Mouse (Mus musculus) skeletal muscle tissue, adult 2 months (tissue): ENCODE data around the gene Atp2a1.

ENCODE experiments used
- DNase-seq: peaks from one replicate; pipeline ENCODE4 v3.0.0-alpha.2; 2012; ENCODE audit warnings: low read depth, low spot score

The Atp2a1 gene

DNA sequence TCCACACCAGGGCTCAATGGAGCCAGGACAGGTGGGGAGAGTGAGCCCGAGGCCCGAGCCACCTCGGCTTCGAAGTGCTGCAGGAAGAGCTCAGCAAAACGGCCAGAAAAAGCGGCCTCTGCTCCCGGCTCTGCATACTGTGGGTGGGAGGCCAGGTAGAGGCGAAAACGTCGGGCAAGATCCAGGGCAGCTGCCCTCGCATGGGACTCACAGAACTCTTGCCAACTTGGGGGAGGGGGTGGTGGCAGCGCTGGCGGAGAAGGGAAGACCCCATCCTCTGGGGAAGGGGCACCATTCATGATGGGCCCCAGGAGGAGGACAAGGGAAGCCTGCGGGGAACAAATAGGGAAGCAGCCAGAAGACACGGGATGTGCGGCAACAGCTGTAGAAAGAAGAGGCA, 9.8 kb upstream of the Atp2a1 start:
- DNase-seq: no peak

DNA sequence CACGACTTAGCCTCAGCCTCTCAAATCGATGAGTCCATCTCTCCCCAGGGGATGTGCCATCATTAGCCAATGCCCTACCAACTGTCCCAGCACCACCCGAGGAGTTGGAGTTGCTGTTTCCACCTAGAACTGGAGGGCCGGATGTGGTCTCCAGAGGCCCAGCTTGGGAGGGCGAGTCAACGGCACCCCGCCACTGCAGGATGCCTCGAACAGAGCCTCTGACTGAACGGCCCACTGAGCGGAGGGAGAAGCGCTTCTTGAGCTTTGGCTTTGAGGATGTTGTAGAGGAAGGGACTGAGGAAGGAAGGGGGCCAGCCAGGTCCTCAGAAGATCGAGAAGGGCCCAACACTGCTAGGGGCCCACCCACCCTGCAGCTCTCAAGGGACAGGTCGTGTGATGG, 9.4 kb upstream of the Atp2a1 start:
- DNase-seq: no peak

DNA sequence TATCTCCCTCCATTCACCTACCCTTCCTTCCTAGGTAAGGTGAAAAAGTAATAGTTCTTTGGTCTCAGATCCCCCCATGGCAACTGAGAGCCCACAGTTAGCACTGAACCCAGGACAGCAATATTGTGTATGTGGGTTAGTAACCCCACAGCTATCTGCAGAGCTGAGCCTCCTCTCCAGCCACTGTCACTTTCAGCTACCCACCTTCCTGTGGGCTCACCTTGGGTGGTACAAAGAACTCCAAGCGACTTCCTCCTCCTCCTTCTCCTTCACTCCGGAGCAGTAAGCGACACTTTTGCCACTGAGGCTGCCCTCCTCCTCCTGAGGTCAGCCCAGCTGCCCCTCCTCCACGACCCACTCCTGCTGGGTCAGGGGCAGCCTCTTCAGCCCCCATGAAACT, 8.9 kb upstream of the Atp2a1 start:
- DNase-seq: no peak

DNA sequence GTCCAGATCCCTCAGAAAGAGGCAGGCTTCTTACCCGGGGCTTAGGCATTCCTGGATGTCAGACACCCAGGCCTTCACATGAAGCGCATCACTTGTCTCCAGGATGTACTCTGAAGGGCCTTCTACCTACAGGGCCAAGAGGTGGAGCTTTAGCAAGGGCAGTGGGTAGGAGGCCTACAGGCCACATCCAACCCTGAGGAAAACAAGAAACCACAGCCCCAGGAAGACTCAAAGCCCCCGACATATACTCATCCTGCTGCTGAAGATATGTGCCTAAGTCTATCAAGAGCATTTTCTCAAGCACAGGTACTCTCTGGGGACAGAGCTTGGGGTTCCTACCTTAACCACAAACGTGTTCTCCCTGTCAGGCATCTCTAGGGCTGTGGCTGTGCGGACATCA, 8.5 kb upstream of the Atp2a1 start:
- DNase-seq: no peak

DNA sequence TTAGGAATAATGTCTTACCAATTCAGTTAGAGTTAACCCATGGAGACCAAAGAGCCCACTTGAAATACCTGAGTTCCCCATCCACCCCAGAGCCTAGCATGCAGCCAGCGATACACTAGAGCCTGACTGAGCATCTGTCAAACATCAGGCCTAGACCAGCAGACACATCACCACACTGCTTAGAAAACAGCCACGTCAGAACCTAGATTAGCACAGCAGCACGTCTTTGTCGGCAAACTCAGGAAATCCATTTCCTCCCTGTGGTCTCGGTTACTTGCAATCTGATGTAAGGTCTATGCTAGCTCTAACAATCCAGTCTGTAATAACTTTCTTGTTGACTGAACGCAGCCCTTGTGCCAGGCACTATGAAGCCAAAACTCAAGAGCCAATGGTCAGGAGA, 7.2 kb upstream of the Atp2a1 start:
- DNase-seq: no peak

DNA sequence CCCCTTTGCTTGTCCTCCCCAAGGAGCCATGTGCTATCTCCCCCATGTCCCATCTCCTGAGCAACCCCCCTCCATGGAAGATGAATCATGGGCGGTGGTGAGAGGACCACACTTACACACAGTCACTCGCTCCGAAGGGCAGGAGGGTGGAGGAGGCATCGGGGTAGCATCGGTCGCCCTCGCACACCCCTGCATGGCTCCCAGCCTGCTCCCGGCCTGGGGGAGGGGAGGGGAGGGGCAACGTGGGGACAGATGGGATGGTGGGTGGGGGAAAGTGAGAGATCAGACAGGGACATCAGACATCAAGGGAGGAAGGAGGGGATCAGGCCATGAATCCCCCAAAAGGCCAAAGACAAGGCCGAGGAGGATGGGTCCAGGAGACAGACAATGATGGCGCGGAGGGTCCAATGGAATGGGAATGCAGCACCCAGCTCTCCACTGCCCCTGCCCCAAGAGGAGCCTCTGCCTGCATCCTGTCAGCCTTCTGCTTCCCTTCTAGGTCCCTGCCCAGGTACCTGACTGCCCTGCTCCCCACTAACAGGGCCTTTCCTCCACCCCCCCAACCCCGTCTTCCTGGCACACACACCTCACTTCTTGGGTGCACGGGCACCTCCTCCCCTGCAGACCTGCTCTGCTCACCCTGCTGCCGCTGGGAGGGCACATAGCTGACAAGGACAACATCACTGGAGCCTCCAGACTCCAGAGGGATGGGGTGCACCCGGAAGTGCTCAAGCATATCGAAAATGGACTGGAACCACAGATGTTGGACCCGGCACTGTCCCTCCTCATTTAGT, 5.1 kb upstream of the Atp2a1 start:
- no peak for DNase-seq

DNA sequence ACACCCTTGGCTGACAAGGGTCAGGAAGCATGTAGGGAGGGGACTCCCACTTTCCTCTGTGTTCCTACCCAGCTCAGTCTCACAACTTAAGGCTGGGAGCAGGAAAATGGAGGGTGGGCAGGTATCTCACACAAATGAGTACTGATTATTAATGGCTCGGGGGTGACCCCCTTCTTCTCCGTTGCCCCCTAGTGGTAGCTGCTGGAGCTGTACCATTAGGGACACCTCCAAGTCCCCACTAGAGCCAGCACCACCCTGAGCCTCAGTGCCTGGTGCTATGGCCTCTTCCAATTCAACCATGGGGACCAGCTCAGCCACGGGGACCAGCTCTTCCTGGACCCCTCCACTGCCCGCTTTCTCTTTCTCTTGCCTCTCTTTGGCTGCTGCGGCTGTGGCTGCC, 4.4 kb upstream of the Atp2a1 start:
- DNase-seq: peak; percentile 38

DNA sequence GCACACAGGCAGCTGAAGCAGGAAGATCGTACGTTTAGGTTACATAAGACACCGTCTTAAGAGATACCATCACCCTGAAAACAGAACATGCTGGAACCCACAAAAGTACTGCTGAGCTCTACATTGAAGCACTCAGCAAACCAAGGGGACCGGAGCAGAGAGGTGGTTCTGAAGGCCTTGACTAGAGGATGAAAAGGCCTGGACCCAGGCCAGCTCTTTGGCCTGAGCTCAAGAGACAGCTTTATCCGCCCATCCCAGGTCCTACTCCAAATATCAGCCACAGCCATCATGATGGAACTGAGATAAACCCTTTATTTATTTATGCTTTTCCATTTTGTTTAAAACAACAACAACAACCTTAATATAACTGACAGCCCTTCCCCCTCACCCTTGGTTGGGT, 3.8 kb upstream of the Atp2a1 start:
- peak; percentile 47 for DNase-seq

DNA sequence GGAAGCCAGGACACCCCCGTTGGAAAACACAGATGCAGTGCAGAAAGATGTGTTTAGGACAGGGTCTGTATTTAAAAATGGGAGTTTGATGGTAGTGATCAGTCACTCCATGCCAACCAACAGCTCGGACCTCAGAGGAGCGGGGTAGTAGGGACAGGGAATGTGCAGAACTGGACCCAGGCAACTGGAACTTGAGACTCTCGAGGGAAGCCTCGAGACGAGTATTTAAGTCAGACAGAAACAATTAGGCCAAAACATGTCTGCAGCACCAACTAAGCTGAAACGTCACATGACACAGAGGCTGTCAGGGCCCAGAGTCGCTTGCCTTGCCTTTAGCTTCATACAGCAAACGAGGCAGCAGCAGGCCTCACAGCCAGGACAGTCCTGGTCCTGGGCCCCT, 3.2 kb upstream of the Atp2a1 start:
- DNase-seq: peak; percentile 51

DNA sequence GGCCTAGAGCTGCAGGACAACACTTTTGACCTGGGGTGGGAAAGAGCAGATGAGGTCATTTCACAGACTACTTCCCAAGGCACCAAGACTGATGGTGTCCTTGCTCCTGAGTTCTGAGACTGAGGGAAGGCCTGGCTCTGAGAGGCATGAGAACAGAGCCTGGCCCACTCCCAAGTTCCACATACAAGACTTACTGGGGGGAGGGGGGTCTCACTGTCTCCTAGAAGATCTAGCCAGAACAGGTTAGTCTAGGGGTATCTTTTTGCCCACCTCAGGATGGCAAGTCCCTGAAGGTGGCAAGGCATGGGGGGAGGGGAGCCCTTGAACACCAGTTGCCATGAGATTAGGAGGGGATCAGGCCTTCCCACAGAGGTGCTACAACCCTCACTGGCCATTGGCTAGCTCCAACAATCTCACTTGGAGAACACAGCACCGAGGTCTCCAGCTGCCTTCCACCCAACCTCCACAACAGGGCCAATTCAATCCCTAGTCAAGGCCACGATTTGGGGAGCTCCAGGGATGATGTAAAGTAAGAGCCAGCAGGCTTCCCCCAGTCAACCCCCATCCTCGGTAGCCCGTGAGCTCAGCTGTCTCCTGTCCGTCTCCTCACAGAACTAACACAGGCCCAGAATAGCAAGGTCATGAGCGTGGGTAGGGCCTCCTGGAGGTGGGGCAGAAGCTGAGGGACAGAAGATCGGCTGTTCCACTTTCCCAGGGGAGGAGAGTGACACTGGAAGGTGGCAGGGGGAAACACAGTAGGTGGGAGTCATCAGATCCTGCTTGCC, 2.5 kb upstream of the Atp2a1 start:
- DNase-seq: peak; percentile 95

DNA sequence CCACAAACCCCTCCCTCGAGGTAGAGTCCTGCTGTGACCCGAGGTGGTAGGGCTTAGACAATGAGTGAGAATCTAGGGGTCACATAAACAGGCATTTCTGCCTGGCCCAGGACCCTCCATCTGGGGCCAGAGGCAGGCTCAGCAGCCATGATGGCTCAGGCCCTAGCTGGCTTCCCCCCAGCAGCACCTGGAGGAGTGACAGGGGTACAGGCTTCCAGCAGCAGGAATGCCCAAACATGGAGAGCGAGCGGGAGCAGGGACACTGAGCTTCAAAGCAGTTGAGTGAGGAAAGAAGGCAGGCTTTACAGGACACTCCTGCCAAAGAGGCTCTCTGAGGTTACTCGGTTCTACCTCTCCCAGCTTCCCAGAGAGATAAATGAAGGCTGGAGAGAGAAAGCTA, 1.9 kb upstream of the Atp2a1 start:
- peak; percentile 89 for DNase-seq

DNA sequence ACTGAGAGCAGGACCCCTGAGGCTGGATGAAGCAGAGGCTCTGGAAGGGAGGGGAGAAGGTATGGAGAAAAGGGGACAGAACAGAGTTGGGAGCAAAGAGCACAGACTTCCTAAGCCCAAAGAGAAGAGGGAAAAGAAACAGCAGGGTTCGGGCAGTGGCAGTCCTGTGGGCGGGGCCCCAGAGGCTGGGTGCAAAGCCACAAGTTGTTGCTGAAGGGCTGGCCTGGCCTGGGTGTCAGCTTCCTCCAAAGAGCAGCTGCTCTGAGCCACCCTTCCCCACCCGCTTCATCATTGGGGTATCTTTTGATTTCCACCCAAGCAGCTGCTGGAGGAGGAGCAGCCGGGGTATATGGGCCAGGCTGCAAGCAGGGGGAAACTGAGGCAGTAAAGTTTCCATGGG, 1.2 kb upstream of the Atp2a1 start:
- DNase-seq: peak; percentile 86

DNA sequence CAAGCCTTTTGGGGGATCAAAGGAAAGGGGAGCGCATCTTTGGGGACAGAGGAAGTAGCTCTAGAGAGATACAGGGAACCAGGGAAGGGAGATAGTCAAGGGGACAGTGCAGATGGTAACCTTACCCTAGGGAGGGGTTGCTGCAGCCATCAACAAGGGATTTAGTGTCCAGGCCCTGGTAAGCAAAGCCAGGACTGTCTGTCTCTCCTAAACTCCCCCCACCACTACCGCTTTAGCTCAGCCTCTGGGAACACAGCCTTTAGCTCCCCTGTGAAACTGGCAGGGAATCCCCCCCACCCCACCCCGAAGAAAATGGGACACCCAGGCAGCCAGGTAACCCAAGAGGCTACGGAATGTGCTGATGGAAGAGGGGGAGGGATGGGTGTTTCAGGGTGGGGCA, 639 bp upstream of the Atp2a1 start:
- peak; percentile 90 for DNase-seq

DNA sequence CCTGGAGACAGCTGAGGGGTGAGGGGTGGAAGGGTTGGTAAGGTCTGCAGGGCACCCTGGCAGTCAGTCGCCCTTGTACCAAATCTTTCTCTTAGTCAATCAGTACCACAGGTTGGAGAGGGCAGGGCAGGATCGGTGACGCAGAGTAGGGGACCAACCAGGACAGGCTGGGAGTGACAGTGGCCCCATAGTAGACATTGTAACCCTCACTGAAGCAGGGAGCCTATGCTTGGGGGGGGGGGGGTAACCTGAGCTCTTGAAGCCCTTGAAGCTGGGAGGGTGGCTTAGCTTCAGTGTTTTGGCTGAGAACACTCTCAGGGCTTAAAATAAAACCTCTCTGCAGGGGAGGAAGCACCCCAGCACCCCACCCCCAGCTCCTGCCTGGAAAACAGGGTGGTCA, 1.3 kb downstream of the Atp2a1 start:
- DNase-seq: peak; percentile 89

DNA sequence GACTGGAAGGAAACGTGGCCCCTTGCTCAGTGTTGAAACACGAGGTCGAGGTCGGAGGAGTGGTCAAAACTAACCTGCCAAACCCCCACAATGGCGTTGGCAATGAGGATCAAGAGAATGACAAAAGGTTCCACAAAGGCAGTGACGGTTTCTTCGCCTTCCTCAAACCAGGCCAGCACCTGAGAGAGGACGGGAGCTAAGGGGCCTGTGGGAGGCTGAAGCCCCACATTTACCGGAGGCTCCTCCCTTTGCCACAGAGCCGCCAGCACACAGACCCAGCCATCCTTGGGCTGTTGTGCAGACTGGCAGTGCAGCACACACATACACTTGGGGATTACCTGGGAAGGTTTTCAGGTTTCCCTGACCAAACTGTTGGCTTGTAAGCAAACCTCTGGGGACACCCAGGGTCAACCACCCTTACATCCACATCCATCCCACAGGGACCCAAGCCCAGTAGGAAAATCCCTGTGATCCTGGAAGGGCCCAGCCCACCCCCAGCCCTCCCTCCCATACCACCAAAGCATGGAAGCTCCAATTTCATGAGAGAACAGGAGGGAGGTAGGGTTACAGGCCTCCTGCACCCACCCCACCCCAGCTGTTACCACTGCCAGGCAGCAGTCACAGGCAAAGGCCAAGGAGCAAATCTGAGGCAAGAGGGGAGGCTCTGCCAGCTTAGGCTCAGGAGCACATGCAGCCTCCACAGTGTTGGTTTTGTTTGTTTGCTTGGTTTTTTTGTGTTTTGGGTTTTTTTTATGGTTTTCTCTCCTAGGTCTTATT, 2.1 kb downstream of the Atp2a1 start:
- DNase-seq: peak; percentile 73

DNA sequence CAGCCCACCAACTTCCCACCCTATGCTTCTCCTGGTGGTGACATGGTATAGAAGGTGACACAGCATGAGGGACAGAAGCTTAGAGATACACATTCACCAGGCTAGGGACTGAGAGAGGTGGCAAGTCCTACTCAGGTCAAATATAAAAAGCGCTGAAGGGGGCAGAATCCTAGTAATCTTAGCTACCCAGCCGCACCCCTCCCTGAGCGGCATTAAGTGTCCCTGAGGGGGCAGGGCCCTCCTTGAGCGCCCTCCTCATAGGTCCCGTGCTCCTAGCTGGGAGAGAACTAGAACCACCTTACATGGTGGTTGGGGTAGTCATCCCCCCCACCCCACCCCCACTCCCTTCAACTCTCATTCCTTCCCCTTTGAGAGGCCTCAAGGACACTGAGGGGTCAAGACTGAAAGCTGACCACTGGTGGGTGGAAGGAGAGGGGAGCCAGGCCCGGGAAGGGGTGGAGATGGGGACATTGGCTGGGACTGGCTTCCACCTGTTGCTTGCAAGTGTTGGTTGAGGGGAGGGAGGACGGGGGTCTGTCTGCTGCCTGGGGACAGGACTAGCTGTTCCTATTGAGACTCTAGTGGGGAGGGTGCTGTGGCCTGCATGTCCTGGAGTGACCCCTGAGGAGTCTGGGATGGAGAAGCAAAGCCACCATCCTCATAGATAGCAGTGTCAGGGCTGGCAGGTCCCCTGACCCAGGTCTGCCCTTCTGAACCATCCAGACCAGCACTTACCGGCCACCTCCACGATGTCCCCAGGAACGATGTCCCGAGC, 3.9 kb downstream of the Atp2a1 start:
- peak; percentile 95 for DNase-seq

DNA sequence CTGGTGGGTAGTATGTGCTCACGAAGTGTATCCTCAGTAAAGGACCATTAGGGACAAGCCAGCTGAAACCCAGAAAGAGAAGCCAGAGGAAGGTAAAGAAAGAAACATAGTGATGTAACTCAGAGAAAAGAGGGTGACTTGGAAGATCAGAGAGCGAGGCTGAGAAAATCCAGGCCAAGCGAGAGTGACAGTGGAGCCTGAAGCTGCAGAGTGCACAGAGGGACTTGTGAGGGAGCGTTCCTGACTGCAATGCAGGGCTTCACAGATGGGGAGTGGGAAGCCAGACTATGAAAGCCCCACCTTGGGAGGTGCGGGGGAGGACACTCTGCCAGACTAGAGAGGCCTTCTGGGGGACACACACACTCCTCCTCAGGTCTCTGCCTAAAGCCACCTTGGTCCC, 4.7 kb downstream of the Atp2a1 start:
- DNase-seq: no peak

DNA sequence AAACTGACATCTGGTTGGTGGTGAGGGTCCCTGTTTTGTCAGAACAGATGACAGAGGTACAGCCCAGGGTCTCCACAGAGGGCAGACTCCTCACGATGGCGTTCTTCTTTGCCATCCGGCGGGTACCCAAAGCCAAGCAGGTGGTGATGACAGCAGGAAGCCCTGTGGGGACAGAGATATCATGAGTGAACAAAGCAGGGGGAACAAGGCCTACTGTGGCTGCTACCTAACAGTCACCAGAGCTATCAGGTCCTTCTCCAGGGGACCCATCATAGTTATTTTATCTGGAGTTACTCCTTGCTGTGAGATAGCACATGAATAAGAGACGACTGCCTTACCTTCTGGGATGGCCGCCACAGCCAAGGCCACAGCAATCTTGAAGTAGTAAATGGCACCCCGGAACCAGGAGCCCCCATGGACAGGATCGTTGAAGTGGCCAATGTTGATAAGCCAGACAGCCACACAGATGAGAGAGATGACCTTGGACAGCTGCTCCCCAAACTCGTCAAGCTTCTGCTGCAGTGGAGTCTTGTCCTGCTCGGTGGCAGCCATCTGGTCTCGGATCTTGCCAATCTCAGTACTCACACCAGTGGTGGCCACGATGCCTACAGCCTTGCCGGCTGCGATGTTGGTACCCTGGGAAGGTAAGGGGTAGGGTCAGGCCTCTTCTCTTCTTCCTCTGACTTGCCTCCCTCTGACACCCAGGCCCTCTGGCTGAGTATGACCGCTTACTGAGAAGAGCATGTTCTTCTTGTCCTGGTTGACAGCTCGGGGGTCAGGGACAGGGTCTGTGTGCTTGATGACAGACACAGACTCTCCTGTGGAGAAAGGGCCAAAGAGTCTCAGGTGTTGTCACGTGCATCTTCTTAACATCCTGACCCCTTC, 6.3 kb downstream of the Atp2a1 start:
- peak; percentile 55 for DNase-seq

DNA sequence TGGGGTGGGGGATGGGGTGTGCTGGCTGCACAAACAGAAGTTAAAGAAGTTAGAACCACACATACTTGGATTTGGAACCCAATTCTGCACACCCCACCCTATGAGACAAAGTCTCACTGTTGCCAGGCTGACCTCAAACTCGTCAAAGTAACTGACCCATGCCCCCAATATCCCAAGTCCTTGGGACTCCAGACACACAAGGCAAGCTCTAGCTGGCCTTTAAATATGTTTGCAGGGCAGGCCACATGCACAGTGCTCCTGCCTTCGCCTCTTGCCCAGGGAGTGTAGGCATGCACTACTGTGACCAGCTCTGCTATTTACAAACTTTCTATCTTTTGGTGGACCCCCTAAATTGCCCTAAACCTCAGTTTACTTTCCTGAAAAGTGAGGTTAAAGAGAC, 7.7 kb downstream of the Atp2a1 start:
- DNase-seq: peak; percentile 57

DNA sequence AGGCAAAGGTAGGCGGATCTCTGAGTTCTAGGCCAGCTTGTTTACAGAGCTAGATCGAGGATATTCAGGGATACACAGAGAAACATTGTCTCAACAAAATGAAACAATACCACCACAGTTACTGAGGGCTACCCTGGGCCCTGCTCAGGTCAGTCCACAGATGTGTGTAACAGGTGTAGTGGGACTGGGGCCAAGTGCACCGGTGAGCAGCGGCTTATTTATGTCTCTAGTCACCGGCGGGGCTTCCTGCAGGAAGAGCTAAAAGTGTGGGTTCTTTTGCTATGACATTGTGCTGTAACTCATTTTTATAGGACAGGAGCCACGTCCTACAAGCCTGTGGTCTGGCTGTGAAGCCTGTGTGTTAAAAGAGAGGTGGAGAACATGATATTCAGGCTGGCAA, 9.0 kb downstream of the Atp2a1 start:
- peak; percentile 69 for DNase-seq

DNA sequence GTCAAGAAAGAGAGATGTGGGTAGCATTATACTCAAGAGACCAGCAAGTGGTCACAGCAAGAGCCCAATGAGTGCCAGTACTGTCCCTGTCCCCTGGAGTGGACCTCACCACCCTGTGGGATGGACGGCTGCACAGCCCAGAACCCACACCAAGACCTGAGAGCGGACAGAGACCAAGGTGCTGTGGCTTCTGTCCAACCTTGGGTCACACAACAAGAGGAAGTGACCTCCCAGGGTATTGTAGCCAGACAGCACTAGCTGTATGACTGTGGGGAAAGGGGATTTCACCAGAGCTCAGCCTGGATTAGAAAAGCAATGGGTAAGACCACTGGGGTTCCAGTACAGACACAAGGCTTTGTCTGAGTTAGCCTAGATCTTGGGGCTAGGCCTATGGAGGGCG, 10.7 kb downstream of the Atp2a1 start:
- no peak for DNase-seq
